Mouse (Mus musculus) liver, embryonic 14.5 days (tissue): ENCODE measurements around the gene Ap3b2.

ENCODE experiments used
- CTCF ChIP-seq: IDR thresholded peaks from 2 replicates; pipeline ENCODE4 v1.5.1; 2016; ENCODE audit warnings: antibody characterized with exemption, low read depth, control low read depth
- EP300 ChIP-seq: IDR thresholded peaks from 2 replicates; pipeline ENCODE4 v1.6.1; 2016; ENCODE audit warnings: antibody characterized with exemption, low read depth

DNA sequence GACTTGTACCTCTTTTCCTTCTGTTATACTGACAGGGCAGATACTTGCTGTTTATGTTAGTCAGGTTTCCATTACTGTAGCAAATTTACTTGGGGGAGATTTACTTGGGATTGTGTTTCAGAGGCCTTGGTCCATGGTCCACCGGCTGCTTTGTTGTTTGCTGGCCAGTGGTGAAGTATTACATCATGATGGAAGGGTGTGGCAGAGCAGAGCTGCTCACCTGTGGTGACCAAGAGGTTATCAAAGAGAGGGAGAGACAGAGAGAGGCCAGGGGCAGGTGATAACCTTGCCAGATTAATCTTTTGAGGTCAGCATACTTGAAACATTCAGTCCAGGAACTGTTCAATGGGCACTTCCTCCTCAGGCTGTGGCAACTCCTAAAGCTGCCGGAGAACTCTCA, 7.3 kb upstream of the Ap3b2 start:
- no peak for TF ChIP-seq CTCF
- TF ChIP-seq EP300, result no peak
